Mouse (Mus musculus) ES-Bruce4 (cell line): ENCODE results near the gene Chid1. TPM values are rescaled to one million over a fixed set of nuclear protein-coding genes. Genes with fewer than 3 reads are reported as not detected.
A peak's percentile ranks its signal among the peaks of the same experiment; 100 is the strongest.

ENCODE experiments used
- H3K27ac ChIP-seq: 2 replicates; pipeline ENCODE4 v1.5.1; 2012; ENCODE audit warnings: low read length, inconsistent platforms; ENCODE audit not compliant: insufficient read depth
- H3K27me3 ChIP-seq: 2 replicates; pipeline ENCODE4 v1.6.1; 2012; ENCODE audit warnings: mild to moderate bottlenecking, low read length, inconsistent platforms; ENCODE audit not compliant: control insufficient read depth, poor library complexity, insufficient read depth, severe bottlenecking
- H3K36me3 ChIP-seq: 2 replicates; pipeline ENCODE4 v1.6.1; 2012; ENCODE audit warnings: inconsistent platforms, mild to moderate bottlenecking, low read length, moderate library complexity; ENCODE audit not compliant: control insufficient read depth, poor library complexity, insufficient read depth, severe bottlenecking
- H3K4me1 ChIP-seq: one replicate; pipeline ENCODE4 v1.8.1; 2011; ENCODE audit warnings: low read length; ENCODE audit not compliant: control insufficient read depth, insufficient read depth
- H3K4me3 ChIP-seq: 2 replicates; pipeline ENCODE4 v1.5.1; 2011; ENCODE audit warnings: low read depth, mild to moderate bottlenecking, low read length
- H3K9ac ChIP-seq: 2 replicates; pipeline ENCODE4 v1.6.1; 2012; ENCODE audit warnings: low read depth, mild to moderate bottlenecking, inconsistent platforms; ENCODE audit not compliant: poor library complexity, severe bottlenecking
- H3K9me3 ChIP-seq: replicated peaks from 2 replicates; pipeline ENCODE4 v1.6.1; 2012; ENCODE audit warnings: mild to moderate bottlenecking, low read length, inconsistent platforms; ENCODE audit not compliant: control insufficient read depth, poor library complexity, insufficient read depth, severe bottlenecking
- CTCF ChIP-seq: IDR thresholded peaks from one replicate; pipeline ENCODE4 v1.8.1; 2011; ENCODE audit warnings: low read depth, low read length
- EP300 ChIP-seq: IDR thresholded peaks from 2 replicates; pipeline ENCODE4 v1.6.1; 2011; ENCODE audit warnings: low read depth, low read length; ENCODE audit not compliant: insufficient read depth
- POLR2A ChIP-seq: IDR thresholded peaks from one replicate; pipeline ENCODE4 v1.8.1; 2011; ENCODE audit warnings: low read length; ENCODE audit not compliant: insufficient read depth
- polyA plus RNA-seq: library from polyadenylated mRNA; stranded (reverse); fragments of >200 nt; gene quantifications from 2 replicates; pipeline ENCODE4 v1.2.4, GENCODE M21; 2011; ENCODE audit warnings: low read depth; ENCODE audit not compliant: missing spikeins, insufficient read depth, insufficient read length

Gene Chid1
- polyA plus RNA-seq, 1 experiment, result 16.7 TPM

GRCm38 (mm10) chr7:141464603-141465201 lies 75.0 kb downstream of the Chid1 start:
- Histone ChIP-seq H3K9ac (peak overlapping the region; percentile 5), H3K4me3 (peak overlapping the region; percentile 60), H3K4me1 (peaks cover 5% of the 10 kb centered on the region), H3K27ac (no peak overlapping the region), H3K36me3 (no peaks in the 10 kb centered on the region), H3K9me3 (no peaks in the 10 kb centered on the region), H3K27me3 (no peaks in the 10 kb centered on the region)
- TF ChIP-seq POLR2A, result no peak
- TF ChIP-seq EP300, result no peak
- no peak for TF ChIP-seq CTCF

GRCm38 (mm10) chr7:141463824-141464602 lies 75.6 kb downstream of the Chid1 start:
- Histone ChIP-seq H3K9ac (peak overlapping the region; percentile 5), H3K9me3 (no peaks in the 10 kb centered on the region), H3K27me3 (no peaks in the 10 kb centered on the region), H3K36me3 (no peaks in the 10 kb centered on the region), H3K4me1 (peaks cover 5% of the 10 kb centered on the region), H3K4me3 (peak overlapping the region; percentile 60), H3K27ac (no peak overlapping the region)
- no peak for TF ChIP-seq POLR2A
- TF ChIP-seq CTCF, result no peak
- TF ChIP-seq EP300, result no peak

GRCm38 (mm10) chr7:141462333-141462821 lies 77.3 kb downstream of the Chid1 start:
- no peaks in the 10 kb centered on the region for H3K27me3 ChIP-seq
- no peak overlapping the region for H3K27ac ChIP-seq
- peak overlapping the region; percentile 56 for H3K4me3 ChIP-seq
- no peaks in the 10 kb centered on the region for H3K36me3 ChIP-seq
- peaks cover 5% of the 10 kb centered on the region for H3K4me1 ChIP-seq
- TF ChIP-seq EP300 (no peak), CTCF (no peak), POLR2A (no peak)
- H3K9ac ChIP-seq, result peak overlapping the region; percentile 53
- no peaks in the 10 kb centered on the region for H3K9me3 ChIP-seq

GRCm38 (mm10) chr7:141461521-141462332 lies 77.9 kb downstream of the Chid1 start:
- Histone ChIP-seq H3K4me1 (peaks cover 5% of the 10 kb centered on the region), H3K9me3 (no peaks in the 10 kb centered on the region), H3K36me3 (no peaks in the 10 kb centered on the region), H3K27ac (no peak overlapping the region), H3K27me3 (no peaks in the 10 kb centered on the region), H3K4me3 (peak overlapping the region; percentile 56), H3K9ac (peak overlapping the region; percentile 53)
- no peak for TF ChIP-seq EP300

- peaks cover 2% of the 10 kb centered on the region for H3K4me1 ChIP-seq
- H3K27ac ChIP-seq, result no peak within 1 kb of the TSS
- no peaks in the 10 kb centered on the region for H3K27me3 ChIP-seq
Measured at GRCm38 (mm10) chr7:141460391-141461113, 79.1 kb downstream of the Chid1 start, which contains the start of gene Cracr2b. TSS of gene Cracr2b (plus strand) at chr7:141461094.

More at GRCm38 (mm10) chr7:141460391-141461113, 79.1 kb downstream of the Chid1 start, which contains the start of gene Cracr2b:
- Histone ChIP-seq H3K9me3 (no peaks in the 10 kb centered on the region), H3K4me3 (peak within 1 kb of the TSS; percentile 56), H3K36me3 (no peaks in the 10 kb centered on the region), H3K9ac (peak within 1 kb of the TSS; percentile 53)
- no peak for TF ChIP-seq POLR2A
